Mouse (Mus musculus): ENCODE results near the gene Fstl4.

DNA sequence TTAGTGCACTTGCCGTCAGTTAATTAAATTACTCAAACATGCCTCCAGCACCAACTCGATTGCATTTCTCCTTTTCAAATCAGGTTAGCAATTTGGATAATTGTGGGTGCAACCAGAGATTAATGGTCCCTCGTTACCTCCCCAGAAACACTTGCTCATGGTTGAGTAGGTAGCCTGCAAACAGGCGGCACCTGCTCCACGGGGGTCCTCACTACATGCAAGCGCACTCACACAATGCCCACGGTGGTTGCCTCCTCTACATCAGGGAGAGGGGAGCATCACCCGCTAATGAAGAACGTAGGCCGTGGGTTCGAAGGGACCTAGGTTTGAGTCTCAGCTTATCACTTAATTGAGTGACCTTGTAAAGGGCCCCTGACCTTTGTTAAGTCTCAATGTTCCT lies 371.9 kb downstream of the Fstl4 start:
- TF ChIP-seq GATA1 (IDR thresholded peaks at IDR 0.05; ENCODE audit: borderline replicate concordance, low read length) (no peak), FLI1 (IDR thresholded peaks at IDR 0.05; ENCODE audit: low read length) (no peak)

Measured in megakaryocyte, embryonic 14.5 days (primary cell).